Mouse (Mus musculus): Measurements from ENCODE around the gene Gngt1. TPM values are rescaled to one million over a fixed set of nuclear protein-coding genes. Genes with fewer than 3 reads are reported as not detected.

Gene Gngt1
- 2.9 TPM for polyA plus RNA-seq (2014; fragmentation: Illumina TruSeq; extraction: RNeasy Lipid Tissue Mini Kit (QIAGEN cat#74804); ENCODE audit: low read depth, low replicate concordance)

DNA sequence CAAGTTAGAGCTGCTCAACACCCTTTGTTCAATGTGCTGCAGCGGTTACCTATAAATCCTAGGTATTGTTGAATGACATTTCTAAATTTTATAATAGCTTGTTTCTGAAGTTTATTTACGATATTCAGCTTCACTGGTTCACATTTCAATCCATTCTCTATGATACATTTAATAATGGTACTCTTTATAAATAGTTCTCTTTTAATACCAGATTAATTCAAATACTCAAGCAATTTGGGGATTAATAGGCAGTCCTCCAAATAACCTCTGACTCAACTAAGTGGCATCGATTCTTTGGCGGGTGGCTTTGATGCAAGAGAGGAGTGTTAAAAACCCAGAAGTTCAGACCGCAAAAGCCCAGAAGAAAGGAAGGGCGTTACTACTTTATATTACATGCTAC is at the start of gene Gngt1:
Gene Gngt1 (plus strand): TSS at position 301 of the 400 bp plus-strand sequence.

DNA sequence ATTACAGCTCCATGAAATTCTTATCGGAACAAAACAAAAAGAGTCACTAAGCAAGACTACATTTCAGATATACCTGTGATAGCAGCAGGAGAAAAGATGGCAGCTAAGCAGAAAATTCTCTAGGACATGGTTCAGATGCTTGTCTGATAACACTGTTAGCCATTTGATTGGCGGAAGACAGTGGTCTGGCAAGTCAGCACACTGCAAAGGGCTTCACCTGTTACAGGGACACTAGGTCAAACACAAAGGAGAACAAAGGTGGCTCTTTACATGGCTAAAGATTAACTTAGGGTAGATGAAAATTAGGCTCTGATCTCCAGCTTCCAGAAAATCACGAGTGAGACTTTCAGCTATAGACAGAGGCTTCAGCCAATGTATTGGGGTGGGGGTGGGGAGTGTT is 4.8 kb upstream of the Gngt1 start, which contains the start of gene Tfpi2:
Gene Tfpi2 (minus strand): TSS at position 170 of the 400 bp plus-strand sequence.

DNA sequence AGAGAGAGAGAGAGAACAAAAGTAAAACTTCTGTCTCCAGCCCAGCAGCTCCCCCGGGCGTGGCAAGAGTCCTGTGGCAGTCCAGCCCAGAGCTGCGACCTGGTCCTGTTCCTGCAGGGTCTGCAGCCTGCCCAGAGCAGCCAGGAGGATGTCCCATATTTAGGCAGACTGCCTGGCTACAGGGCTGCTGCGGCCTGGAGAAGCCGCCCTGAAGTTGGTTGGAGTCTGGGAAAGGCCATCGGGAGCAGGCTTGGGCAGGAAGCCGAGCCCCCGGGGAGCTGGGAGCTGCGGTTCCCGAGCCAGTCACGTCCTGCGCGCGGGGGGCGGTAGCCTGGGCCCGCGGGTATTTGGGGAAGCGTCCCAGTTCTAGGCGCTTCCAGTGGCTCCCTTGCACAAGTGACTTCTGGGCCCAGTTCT is 10.3 kb downstream of the Gngt1 start, which contains the start of gene Gng11:
Gene Gng11 (plus strand): TSS at position 15 of the 417 bp plus-strand sequence.

Other genes starting within 250 kb of the Gngt1 start
- gene Calcr, start 229.1 kb upstream of the Gngt1 start, polyA plus RNA-seq (2014; fragmentation: Illumina TruSeq; extraction: RNeasy Lipid Tissue Mini Kit (QIAGEN cat#74804); ENCODE audit: low read depth, low replicate concordance) = not detected
- gene Tfpi2, start 4.9 kb upstream of the Gngt1 start, polyA plus RNA-seq (2014; fragmentation: Illumina TruSeq; extraction: RNeasy Lipid Tissue Mini Kit (QIAGEN cat#74804); ENCODE audit: low read depth, low replicate concordance) = 323 TPM
- 24.0 TPM for gene Gng11, start 10.1 kb downstream of the Gngt1 start, polyA plus RNA-seq (2014; fragmentation: Illumina TruSeq; extraction: RNeasy Lipid Tissue Mini Kit (QIAGEN cat#74804); ENCODE audit: low read depth, low replicate concordance)
- gene Bet1, start 93.2 kb downstream of the Gngt1 start, polyA plus RNA-seq (2014; fragmentation: Illumina TruSeq; extraction: RNeasy Lipid Tissue Mini Kit (QIAGEN cat#74804); ENCODE audit: low read depth, low replicate concordance) = 189 TPM